24 mouse cellular contexts compared by ENCODE assay signal in the genomic region with DNA sequence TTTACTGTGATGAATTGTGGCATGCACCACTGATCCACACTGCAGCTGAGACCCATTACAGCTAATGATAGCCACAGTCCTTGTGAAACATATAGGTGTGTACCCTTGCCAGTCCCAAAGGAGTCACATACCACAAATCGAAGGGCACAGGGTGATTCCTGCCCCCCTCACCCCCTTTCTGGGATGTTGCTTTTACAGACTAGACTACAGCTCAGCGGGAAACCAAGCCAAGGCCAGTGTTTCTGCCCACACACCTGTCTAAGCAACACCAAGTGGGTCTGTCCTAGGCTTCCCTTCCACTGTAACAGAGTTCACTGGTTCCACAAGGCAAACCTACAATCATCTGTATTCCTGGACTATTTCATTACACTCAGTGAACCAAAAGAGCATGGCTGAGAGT.
DNase-seq lines count a peak whose midpoint lies in the region; ATAC-seq and TF ChIP-seq lines count a peak whose summit lies in the region.
"Had no signal": no experiment of that assay in that cellular context is flagged by ENCODE, and none has a peak within 500 bp of the region (broad histone marks: within the 10 kb centered on the region; RNA-seq: fewer than 3 reads in every experiment).

No protein-coding gene starts in this region.

- H3K36me3 ChIP-seq in midbrain, embryonic 13.5 days, result 0 out of 2 replicates have a peak, but pooled peaks cover 3% of the 10 kb centered on the region
- no peaks in the 10 kb centered on the region for H3K36me3 ChIP-seq in midbrain, embryonic 15.5 days (replicated peaks)
- no peaks in the 10 kb centered on the region for H3K36me3 ChIP-seq in forebrain, embryonic 16.5 days (ENCODE audit: control insufficient read depth, insufficient read depth)
- H3K36me3 ChIP-seq in hindbrain, postnatal 0 days (ENCODE audit: insufficient read depth, low read length), result no peaks in the 10 kb centered on the region
- H3K36me3 ChIP-seq: liver, embryonic 15.5 days; lung, embryonic 15.5 days; midbrain, embryonic 12.5 days had no signal

- H3K4me3 ChIP-seq in midbrain, embryonic 13.5 days (replicated peaks), result no peak overlapping the region
- no peak overlapping the region for H3K4me3 ChIP-seq in midbrain, embryonic 15.5 days
- no peak overlapping the region for H3K4me3 ChIP-seq in forebrain, embryonic 16.5 days (replicated peaks; ENCODE audit: low read length)
- no peak overlapping the region for H3K4me3 ChIP-seq in hindbrain, postnatal 0 days (ENCODE audit: low read length)
- H3K4me3 ChIP-seq: embryonic facial prominence, embryonic 13.5 days; erythroblast, embryonic 14.5 days; gastrocnemius, adult 2 months; limb, embryonic 10.5 days; liver, embryonic 15.5 days; lung, embryonic 15.5 days; midbrain, embryonic 12.5 days; myocyte had no signal

- H3K27me3 ChIP-seq in midbrain, embryonic 13.5 days, result no peaks in the 10 kb centered on the region
- no peaks in the 10 kb centered on the region for H3K27me3 ChIP-seq in midbrain, embryonic 15.5 days (replicated peaks)
- H3K27me3 ChIP-seq in forebrain, embryonic 16.5 days (replicated peaks; ENCODE audit: control insufficient read depth, insufficient read depth, low read length), result no peaks in the 10 kb centered on the region
- no peaks in the 10 kb centered on the region for H3K27me3 ChIP-seq in hindbrain, postnatal 0 days (ENCODE audit: insufficient read depth, low read length)
- H3K27me3 ChIP-seq: embryonic facial prominence, embryonic 13.5 days; liver, embryonic 15.5 days; lung, embryonic 15.5 days; midbrain, embryonic 12.5 days had no signal

- H3K4me2 ChIP-seq in midbrain, embryonic 13.5 days (replicated peaks), result no peak overlapping the region
- no peak overlapping the region for H3K4me2 ChIP-seq in midbrain, embryonic 15.5 days
- no peak overlapping the region for H3K4me2 ChIP-seq in forebrain, embryonic 16.5 days (ENCODE audit: low read length)
- H3K4me2 ChIP-seq in hindbrain, postnatal 0 days (ENCODE audit: low read depth, low read length), result no peak overlapping the region
- H3K4me2 ChIP-seq: embryonic facial prominence, embryonic 13.5 days; liver, embryonic 15.5 days; lung, embryonic 15.5 days; midbrain, embryonic 12.5 days had no signal

- H3K9ac ChIP-seq in midbrain, embryonic 13.5 days (replicated peaks), result no peak overlapping the region
- no peak overlapping the region for H3K9ac ChIP-seq in midbrain, embryonic 15.5 days
- H3K9ac ChIP-seq in forebrain, embryonic 16.5 days (replicated peaks; ENCODE audit: low read depth, low read length), result no peak overlapping the region
- no peak overlapping the region for H3K9ac ChIP-seq in hindbrain, postnatal 0 days (replicated peaks; ENCODE audit: low read length)
- H3K9ac ChIP-seq: embryonic facial prominence, embryonic 13.5 days; liver, embryonic 15.5 days; lung, embryonic 15.5 days; midbrain, embryonic 12.5 days had no signal

- H3K27ac ChIP-seq in midbrain, embryonic 13.5 days, result peak overlapping the region; percentile 51
- H3K27ac ChIP-seq in midbrain, embryonic 15.5 days, result no peak overlapping the region
- H3K27ac ChIP-seq in forebrain, embryonic 16.5 days (ENCODE audit: low read length), result peak overlapping the region; percentile 39
- H3K27ac ChIP-seq in hindbrain, postnatal 0 days, result peak overlapping the region; percentile 54; the same call in 1 of the 2 replicates
- H3K27ac ChIP-seq: embryonic facial prominence, embryonic 13.5 days; gastrocnemius, adult 2 months; kidney, postnatal 0 days; limb, embryonic 10.5 days; liver, embryonic 15.5 days; lung, embryonic 15.5 days; midbrain, embryonic 12.5 days; stomach, postnatal 0 days had no signal

- DNase-seq in cerebellum, postnatal 25 days, result peak; percentile 42 to 43
- no peak for DNase-seq in cerebellum, adult 11 months
- no peak for DNase-seq in hindbrain, postnatal 0 days (ENCODE audit: low spot score)
- no peak for DNase-seq in Muller cell, postnatal 12 days (ENCODE audit: inconsistent ontology term)
- DNase-seq in adipocyte (ENCODE audit: low spot score), result no peak
- DNase-seq: adrenal gland, adult 8-10 months; embryo, embryonic 11 days; gastrocnemius, adult 2 months; kidney, adult 18-20 months; liver; lung, postnatal 36 days had no signal

- H3K9me3 ChIP-seq in midbrain, embryonic 13.5 days, result no peaks in the 10 kb centered on the region
- H3K9me3 ChIP-seq in midbrain, embryonic 15.5 days, result no peaks in the 10 kb centered on the region
- no peaks in the 10 kb centered on the region for H3K9me3 ChIP-seq in forebrain, embryonic 16.5 days (ENCODE audit: control insufficient read depth, low read length)
- no peaks in the 10 kb centered on the region for H3K9me3 ChIP-seq in hindbrain, postnatal 0 days (ENCODE audit: low read length)
- H3K9me3 ChIP-seq: embryonic facial prominence, embryonic 13.5 days; limb, embryonic 10.5 days; liver, embryonic 15.5 days; lung, embryonic 15.5 days; midbrain, embryonic 12.5 days had no signal

- no peak for TF ChIP-seq CTCF in hindbrain, postnatal 0 days (IDR thresholded peaks at IDR 0.05; ENCODE audit: low read depth)

- no peak for ATAC-seq in midbrain, embryonic 13.5 days
- no peak for ATAC-seq in midbrain, embryonic 15.5 days (replicated peaks)
- no peak for ATAC-seq in forebrain, embryonic 16.5 days
- no peak for ATAC-seq in hindbrain, postnatal 0 days
- ATAC-seq: inflammation-experienced regulatory T-cells, adult 6 months had no signal

- H3K4me1 ChIP-seq in midbrain, embryonic 13.5 days (replicated peaks), result peaks cover 54% of the 10 kb centered on the region
- H3K4me1 ChIP-seq in midbrain, embryonic 15.5 days, result peaks cover 31% of the 10 kb centered on the region
- H3K4me1 ChIP-seq in forebrain, embryonic 16.5 days (replicated peaks; ENCODE audit: control insufficient read depth, insufficient read depth, low read length), result peaks cover 56% of the 10 kb centered on the region
- peaks cover 43% of the 10 kb centered on the region for H3K4me1 ChIP-seq in hindbrain, postnatal 0 days (ENCODE audit: insufficient read depth, low read length)
- H3K4me1 ChIP-seq: liver, embryonic 15.5 days; lung, embryonic 15.5 days had no signal

- WGBS in midbrain, embryonic 13.5 days, result 85% methylated on average over 2 of the region's 2 CpGs
- 78% methylated on average over 2 of the region's 2 CpGs for WGBS in midbrain, embryonic 15.5 days
- WGBS in forebrain, embryonic 16.5 days, result 81% methylated on average over 2 of the region's 2 CpGs
- 48% methylated on average over 2 of the region's 2 CpGs for WGBS in hindbrain, postnatal 0 days

Comparison
In these comparisons a context has a peak if more than half of its experiments do, and no peak if none do; other contexts are left out.
1. DNase-seq: peak in cerebellum, postnatal 25 days (2 of 2); none in cerebellum, adult 11 months (single experiment), hindbrain, postnatal 0 days (single experiment), Muller cell, postnatal 12 days (single experiment) and adipocyte (single experiment).